Mouse (Mus musculus): ENCODE data around the gene Tmprss7. TPM values are rescaled to one million over a fixed set of nuclear protein-coding genes. Genes with fewer than 3 reads are reported as not detected.

Gene Tmprss7
- polyA plus RNA-seq, 1 experiment, result 2.5 TPM

- 70% methylated on average over 4 of the region's 4 CpGs for WGBS
- TF ChIP-seq POLR2A (IDR thresholded peaks at IDR 0.05; ENCODE audit: borderline replicate concordance, control insufficient read depth, low read depth, low read length), result no peak
- TF ChIP-seq CTCF (IDR thresholded peaks at IDR 0.05; ENCODE audit: control insufficient read depth, insufficient read depth, low read length), result no peak
- Histone ChIP-seq H3K4me3 (replicated peaks; ENCODE audit: control insufficient read depth, low read depth, low read length) (no peak overlapping the region), H3K27ac (ENCODE audit: control insufficient read depth, insufficient read depth, low read depth, low read length, poor library complexity) (no peak overlapping the region), H3K4me1 (ENCODE audit: control insufficient read depth, insufficient read depth, low read length) (peaks cover 3% of the 10 kb centered on the region)
Observed at GRCm38 (mm10) chr16:45670005-45670404, 23.5 kb downstream of the Tmprss7 start.

DNA sequence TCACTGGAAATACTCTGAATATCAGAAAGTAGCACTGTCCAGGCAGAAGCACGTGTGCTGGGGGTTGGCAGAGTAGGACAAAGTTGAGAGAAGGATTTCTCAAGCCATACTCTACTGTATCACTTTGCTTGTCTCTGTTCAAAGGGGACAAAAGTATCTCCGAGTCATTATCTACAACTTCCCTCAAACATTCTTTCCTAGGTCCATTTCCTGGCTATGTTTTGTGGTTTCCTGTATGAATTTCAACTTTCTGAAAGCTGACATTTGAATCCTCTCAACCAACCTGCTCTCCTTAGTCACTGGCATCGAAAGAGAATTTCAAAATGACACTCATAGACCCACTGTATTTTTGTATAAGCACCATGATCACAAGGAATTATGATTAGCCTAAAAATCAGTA is 25.3 kb downstream of the Tmprss7 start:
- WGBS, result under 1% methylated on average over 3 of the region's 3 CpGs
- Histone ChIP-seq H3K4me1 (ENCODE audit: control insufficient read depth, insufficient read depth, low read length) (peaks cover 3% of the 10 kb centered on the region), H3K4me3 (replicated peaks; ENCODE audit: control insufficient read depth, low read depth, low read length) (no peak overlapping the region), H3K27ac (ENCODE audit: control insufficient read depth, insufficient read depth, low read depth, low read length, poor library complexity) (no peak overlapping the region)
- TF ChIP-seq POLR2A (IDR thresholded peaks at IDR 0.05; ENCODE audit: borderline replicate concordance, control insufficient read depth, low read depth, low read length) (no peak), CTCF (IDR thresholded peaks at IDR 0.05; ENCODE audit: control insufficient read depth, insufficient read depth, low read length) (no peak)

GRCm38 (mm10) chr16:45666136-45666535 is 27.3 kb downstream of the Tmprss7 start:
- Histone ChIP-seq H3K4me1 (ENCODE audit: control insufficient read depth, insufficient read depth, low read length) (peaks cover 3% of the 10 kb centered on the region), H3K27ac (ENCODE audit: control insufficient read depth, insufficient read depth, low read depth, low read length, poor library complexity) (no peak overlapping the region), H3K4me3 (replicated peaks; ENCODE audit: control insufficient read depth, low read depth, low read length) (no peak overlapping the region)
- TF ChIP-seq POLR2A (IDR thresholded peaks at IDR 0.05; ENCODE audit: borderline replicate concordance, control insufficient read depth, low read depth, low read length), result no peak
- TF ChIP-seq CTCF (IDR thresholded peaks at IDR 0.05; ENCODE audit: control insufficient read depth, insufficient read depth, low read length), result no peak
- WGBS, result 0% methylated on average over 2 of the region's 2 CpGs

DNA sequence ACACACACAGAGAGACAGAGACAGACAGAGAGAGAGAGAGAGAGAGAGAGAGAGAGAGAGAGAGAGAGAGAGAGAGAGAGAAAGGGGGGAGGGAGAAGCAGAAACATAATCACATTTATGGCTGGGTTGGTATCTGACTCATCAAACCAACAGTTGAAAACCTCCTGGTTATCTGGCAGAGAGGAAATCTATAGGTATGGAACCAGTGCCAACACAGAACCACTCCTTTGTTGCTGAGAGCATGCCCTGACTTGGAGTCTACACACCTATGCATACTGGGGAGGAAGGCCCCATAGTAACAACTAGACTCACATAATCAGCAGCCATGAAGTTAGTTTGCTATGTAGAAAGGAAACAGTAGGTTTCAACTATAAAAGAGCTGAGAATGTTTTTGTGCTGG is 31.1 kb downstream of the Tmprss7 start:
- H3K4me1 ChIP-seq (ENCODE audit: control insufficient read depth, insufficient read depth, low read length), result peaks cover 1% of the 10 kb centered on the region; the same call in 1 of the 2 replicates
- H3K27ac ChIP-seq (ENCODE audit: control insufficient read depth, insufficient read depth, low read depth, low read length, poor library complexity), result no peak overlapping the region
- TF ChIP-seq POLR2A (IDR thresholded peaks at IDR 0.05; ENCODE audit: borderline replicate concordance, control insufficient read depth, low read depth, low read length), result no peak
- TF ChIP-seq CTCF (IDR thresholded peaks at IDR 0.05; ENCODE audit: control insufficient read depth, insufficient read depth, low read length), result no peak
- H3K4me3 ChIP-seq (replicated peaks; ENCODE audit: control insufficient read depth, low read depth, low read length), result no peak overlapping the region

DNA sequence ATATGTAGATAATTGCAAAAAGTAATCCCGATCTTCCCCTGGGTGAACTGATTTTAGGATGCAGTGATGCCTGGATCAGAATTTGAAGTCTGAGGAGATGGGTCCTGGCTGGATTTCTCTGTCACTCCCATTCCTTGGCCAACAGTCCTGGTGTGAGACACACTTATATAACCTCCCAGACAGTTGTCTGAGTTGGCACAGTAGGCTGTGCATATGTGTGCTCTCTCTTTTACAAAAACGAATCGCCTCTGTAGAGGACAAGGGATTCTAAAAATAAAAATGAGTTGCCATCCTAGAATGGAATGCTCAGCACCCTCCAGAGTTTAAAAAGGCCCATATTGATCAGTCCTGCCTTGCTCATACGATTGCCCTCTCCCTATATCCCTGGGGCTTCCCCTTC is 33.9 kb downstream of the Tmprss7 start:
- TF ChIP-seq CTCF (IDR thresholded peaks at IDR 0.05; ENCODE audit: control insufficient read depth, insufficient read depth, low read length), result no peak
- no peak for TF ChIP-seq POLR2A (IDR thresholded peaks at IDR 0.05; ENCODE audit: borderline replicate concordance, control insufficient read depth, low read depth, low read length)
- 79% methylated on average over 4 of the region's 4 CpGs for WGBS
- Histone ChIP-seq H3K27ac (ENCODE audit: control insufficient read depth, insufficient read depth, low read depth, low read length, poor library complexity) (no peak overlapping the region), H3K4me3 (replicated peaks; ENCODE audit: control insufficient read depth, low read depth, low read length) (no peak overlapping the region), H3K4me1 (ENCODE audit: control insufficient read depth, insufficient read depth, low read length) (no peaks in the 10 kb centered on the region; the same call in 1 of the 2 replicates)

- 85% methylated on average over 1 of the region's 1 CpGs for whole genome bisulfite sequencing
- H3K27ac ChIP-seq (ENCODE audit: control insufficient read depth, insufficient read depth, low read depth, low read length, poor library complexity), result no peak overlapping the region
- H3K4me3 ChIP-seq (replicated peaks; ENCODE audit: control insufficient read depth, low read depth, low read length), result no peak overlapping the region
- no peaks in the 10 kb centered on the region; the same call in 1 of the 2 replicates for H3K4me1 ChIP-seq (ENCODE audit: control insufficient read depth, insufficient read depth, low read length)
- TF ChIP-seq CTCF (IDR thresholded peaks at IDR 0.05; ENCODE audit: control insufficient read depth, insufficient read depth, low read length), result no peak
- TF ChIP-seq POLR2A (IDR thresholded peaks at IDR 0.05; ENCODE audit: borderline replicate concordance, control insufficient read depth, low read depth, low read length), result no peak
Observed at GRCm38 (mm10) chr16:45658248-45658647, 35.2 kb downstream of the Tmprss7 start.

DNA sequence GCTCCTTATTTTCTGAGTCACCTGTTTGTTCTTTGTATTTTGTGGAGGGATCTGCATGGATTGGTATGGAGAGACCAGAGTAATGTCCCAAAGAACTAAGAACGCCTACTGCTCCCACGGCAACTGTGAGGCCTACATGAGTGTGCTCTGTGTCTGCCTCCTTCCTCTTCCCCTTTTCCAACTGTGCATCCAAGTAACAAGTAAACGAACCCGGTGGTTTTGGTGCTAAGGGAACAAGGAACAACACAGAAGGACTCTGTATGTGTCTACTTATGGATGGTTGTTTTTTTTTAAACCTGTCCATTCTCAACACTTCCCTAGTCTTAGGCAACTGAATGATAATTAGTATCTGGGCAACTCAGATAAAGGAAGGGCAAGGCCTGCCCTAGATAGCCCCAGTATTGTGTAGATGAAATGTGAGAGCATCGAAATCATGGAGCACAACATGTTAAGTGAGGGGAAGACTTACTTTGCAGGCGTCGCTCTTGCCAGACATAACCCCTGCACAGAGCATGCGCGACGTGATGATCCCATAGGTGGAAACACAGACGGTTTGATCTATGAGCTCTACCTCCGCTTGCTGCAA is 35.8 kb downstream of the Tmprss7 start:
- 56% methylated on average over 12 of the region's 12 CpGs for WGBS
- Histone ChIP-seq H3K4me3 (replicated peaks; ENCODE audit: control insufficient read depth, low read depth, low read length) (no peak overlapping the region), H3K27ac (ENCODE audit: control insufficient read depth, insufficient read depth, low read depth, low read length, poor library complexity) (no peak overlapping the region), H3K4me1 (ENCODE audit: control insufficient read depth, insufficient read depth, low read length) (no peaks in the 10 kb centered on the region; the same call in 1 of the 2 replicates)
- TF ChIP-seq POLR2A (IDR thresholded peaks at IDR 0.05; ENCODE audit: borderline replicate concordance, control insufficient read depth, low read depth, low read length), result no peak
- TF ChIP-seq CTCF (IDR thresholded peaks at IDR 0.05; ENCODE audit: control insufficient read depth, insufficient read depth, low read length), result no peak

DNA sequence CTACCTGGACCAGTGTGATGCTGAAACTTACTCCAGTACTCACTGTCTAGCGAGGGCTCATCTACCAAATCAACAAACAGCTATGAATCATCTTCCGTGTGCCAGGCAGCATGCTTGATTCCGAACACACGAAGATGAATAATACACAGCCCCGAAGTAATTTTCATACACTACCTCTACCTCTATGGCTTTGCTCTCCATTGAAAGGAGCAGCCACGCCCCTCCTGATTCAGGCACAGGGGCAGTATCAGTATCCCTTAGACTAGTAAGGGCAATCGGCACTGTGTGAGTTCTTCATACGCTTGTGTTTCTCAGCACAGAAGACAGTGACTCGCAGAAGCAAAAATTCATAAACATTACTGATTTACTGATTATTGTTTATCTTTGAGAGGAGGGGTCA is 39.0 kb downstream of the Tmprss7 start:
- TF ChIP-seq POLR2A (IDR thresholded peaks at IDR 0.05; ENCODE audit: borderline replicate concordance, control insufficient read depth, low read depth, low read length) (no peak), CTCF (IDR thresholded peaks at IDR 0.05; ENCODE audit: control insufficient read depth, insufficient read depth, low read length) (no peak)
- 80% methylated on average over 9 of the region's 9 CpGs for WGBS

GRCm38 (mm10) chr16:45653934-45654332 is 39.5 kb downstream of the Tmprss7 start, which contains the start of gene BC016579:
TSS of gene BC016579 (minus strand) at chr16:45654068.
- WGBS, result 13% methylated on average over 20 of the region's 20 CpGs
- TF ChIP-seq CTCF (IDR thresholded peaks at IDR 0.05; ENCODE audit: control insufficient read depth, insufficient read depth, low read length), result no peak
- TF ChIP-seq POLR2A (IDR thresholded peaks at IDR 0.05; ENCODE audit: borderline replicate concordance, control insufficient read depth, low read depth, low read length), result no peak
- Histone ChIP-seq H3K4me1 (ENCODE audit: control insufficient read depth, insufficient read depth, low read length) (no peaks in the 10 kb centered on the region; the same call in 1 of the 2 replicates), H3K4me3 (replicated peaks; ENCODE audit: control insufficient read depth, low read depth, low read length) (peak within 1 kb of the TSS; percentile 12), H3K27ac (ENCODE audit: control insufficient read depth, insufficient read depth, low read depth, low read length, poor library complexity) (no peak within 1 kb of the TSS)

More for the DNA sequence above, 39.0 kb downstream of the Tmprss7 start:
- no peaks in the 10 kb centered on the region; the same call in 1 of the 2 replicates for H3K4me1 ChIP-seq (ENCODE audit: control insufficient read depth, insufficient read depth, low read length)
- H3K27ac ChIP-seq (ENCODE audit: control insufficient read depth, insufficient read depth, low read depth, low read length, poor library complexity), result no peak overlapping the region
- no peak overlapping the region for H3K4me3 ChIP-seq (replicated peaks; ENCODE audit: control insufficient read depth, low read depth, low read length)

Data from bone marrow, adult 2 months (tissue).